31 mouse cellular contexts compared by ENCODE assay signal in genomic region chr19:12608336-12608735, GRCm38 (mm10). TPM values are rescaled to one million over a fixed set of nuclear protein-coding genes. Genes with fewer than 3 reads are reported as not detected.
DNase-seq lines count a peak whose midpoint lies in the region.
"Had no signal": no experiment of that assay in that cellular context is flagged by ENCODE, and none has a peak within 500 bp of the region (broad histone marks: within the 10 kb centered on the region; RNA-seq: fewer than 3 reads in every experiment).

No protein-coding gene starts in this region.

- no peaks in the 10 kb centered on the region for H3K4me1 ChIP-seq in embryonic facial prominence, embryonic 10.5 days
- H3K4me1 ChIP-seq: embryonic facial prominence, embryonic 13.5 days; forebrain, embryonic 12.5 days; heart, embryonic 15.5 days; hindbrain, embryonic 13.5 days; limb, embryonic 12.5 days; liver, embryonic 15.5 days had no signal

- H3K27ac ChIP-seq in embryonic facial prominence, embryonic 10.5 days (replicated peaks), result no peak overlapping the region
- H3K27ac ChIP-seq: embryonic facial prominence, embryonic 13.5 days; forebrain, embryonic 12.5 days; heart, embryonic 15.5 days; hindbrain, embryonic 13.5 days; limb, embryonic 12.5 days; liver, embryonic 15.5 days; macrophage had no signal

- H3K9me3 ChIP-seq in embryonic facial prominence, embryonic 10.5 days, result no peaks in the 10 kb centered on the region
- H3K9me3 ChIP-seq: embryonic facial prominence, embryonic 13.5 days; forebrain, embryonic 12.5 days; heart, embryonic 15.5 days; hindbrain, embryonic 13.5 days; limb, embryonic 12.5 days; liver, embryonic 15.5 days had no signal

- no peaks in the 10 kb centered on the region for H3K36me3 ChIP-seq in embryonic facial prominence, embryonic 10.5 days (replicated peaks)
- H3K36me3 ChIP-seq: embryonic facial prominence, embryonic 13.5 days; forebrain, embryonic 12.5 days; heart, embryonic 15.5 days; hindbrain, embryonic 13.5 days; limb, embryonic 12.5 days; liver, embryonic 15.5 days had no signal

- DNase-seq in adrenal gland, postnatal 10 days, result peak; percentile 28
- DNase-seq in adrenal gland, postnatal 4 days (ENCODE audit: low spot score in 2 of 2), result no peak
- DNase-seq in adipocyte (ENCODE audit: low spot score), result peak; percentile 55
- DNase-seq in kidney, adult 8-10 months, result peak; percentile 78 to 88
- peak; percentile 74 for DNase-seq in kidney, postnatal 14 days
- no peak for DNase-seq in embryonic facial prominence, embryonic 10.5 days (ENCODE audit: low spot score)
- DNase-seq in natural killer cell, adult 2 months (ENCODE audit: low spot score in 2 of 2), result no peak
- DNase-seq in right cerebral cortex, postnatal 10 days (ENCODE audit: low spot score in 2 of 2), result no peak
- DNase-seq: adrenal gland, postnatal 25 days; cerebellum, adult 11 months; cerebellum, postnatal 14 days; heart, postnatal 36 days; thymus, adult 18-20 months; thymus, postnatal 36 days had no signal

- no peak overlapping the region for H3K4me3 ChIP-seq in embryonic facial prominence, embryonic 10.5 days
- H3K4me3 ChIP-seq: embryonic facial prominence, embryonic 13.5 days; erythroblast, embryonic 14.5 days; forebrain, embryonic 12.5 days; heart, embryonic 15.5 days; hindbrain, embryonic 13.5 days; limb, embryonic 12.5 days; liver, embryonic 15.5 days had no signal

- H3K27me3 ChIP-seq in embryonic facial prominence, embryonic 10.5 days (replicated peaks; ENCODE audit: low read depth, poor library complexity, severe bottlenecking), result no peaks in the 10 kb centered on the region
- H3K27me3 ChIP-seq: embryonic facial prominence, embryonic 13.5 days; forebrain, embryonic 12.5 days; heart, embryonic 15.5 days; hindbrain, embryonic 13.5 days; limb, embryonic 12.5 days; liver, embryonic 15.5 days had no signal

RNA-seq across cellular contexts. Expression of gene Gm4952, which starts 8.6 kb away (rescaled TPM):
- 10 to 100 TPM; 20.3 to 53.3 TPM for total RNA-seq in adrenal gland, postnatal 10 days (2021)
- 10 to 100 TPM in 1 of 2 experiments, under 1 TPM in 1; 0.31 to 14.1 TPM for total RNA-seq in adrenal gland, postnatal 4 days (2021)
- not detected in 2 replicates for polyA plus RNA-seq in embryonic facial prominence, embryonic 10.5 days (2016; fragmentation: Nextera tagmentation; extraction: Ambion mirVana)
- total RNA-seq: adrenal gland, postnatal 25 days; gastrocnemius, adult 18-20 months; heart, postnatal 36 days; layer of hippocampus, adult 8-10 months; neutrophil, adult 5-6 weeks had no signal
- polyA plus RNA-seq: erythroblast, embryonic 14.5 days; forebrain, embryonic 12.5 days; inflammation-experienced regulatory T-cells, adult 6 months; limb, embryonic 12.5 days; lung, postnatal 0 days; macrophage; small intestine, adult 2 months had no signal

RNA-seq across cellular contexts. Expression of gene Glyat, which starts 24.8 kb away (rescaled TPM):
- 1 to 10 TPM; 4.0 to 6.2 TPM for total RNA-seq in adrenal gland, postnatal 10 days (2021)
- 1 to 10 TPM; 1.7 to 6.2 TPM for total RNA-seq in adrenal gland, postnatal 4 days (2021)
- not detected in 2 replicates for polyA plus RNA-seq in embryonic facial prominence, embryonic 10.5 days (2016; fragmentation: Nextera tagmentation; extraction: Ambion mirVana)
- total RNA-seq: adrenal gland, postnatal 25 days; gastrocnemius, adult 18-20 months; gastrocnemius, postnatal 4 days; heart, postnatal 36 days; left cerebral cortex, postnatal 14 days; midbrain, postnatal 0 days; neutrophil, adult 5-6 weeks had no signal
- polyA plus RNA-seq: embryonic facial prominence, embryonic 13.5 days; erythroblast, embryonic 14.5 days; forebrain, embryonic 12.5 days; heart, embryonic 15.5 days; hindbrain, embryonic 13.5 days; inflammation-experienced regulatory T-cells, adult 6 months; limb, embryonic 12.5 days; lung, postnatal 0 days; macrophage; midbrain, postnatal 0 days; small intestine, adult 2 months had no signal

Comparison
In these comparisons a context has a peak if more than half of its experiments do, and no peak if none do; other contexts are left out.
1. DNase-seq: peak in adrenal gland, postnatal 10 days (single experiment), adipocyte (single experiment), kidney, adult 8-10 months (2 of 2) and kidney, postnatal 14 days (single experiment); none in adrenal gland, postnatal 4 days (0 of 2), embryonic facial prominence, embryonic 10.5 days (single experiment), natural killer cell, adult 2 months (0 of 2) and right cerebral cortex, postnatal 10 days (0 of 2).